Mouse (Mus musculus): ENCODE data around the gene Per1. TPM values are rescaled to one million over a fixed set of nuclear protein-coding genes. Genes with fewer than 3 reads are reported as not detected.
A peak's percentile ranks its signal among the peaks of the same experiment; 100 is the strongest.

Per1 gene
- total RNA-seq, 1 experiment from 2014 or later = 81.1 TPM

DNA sequence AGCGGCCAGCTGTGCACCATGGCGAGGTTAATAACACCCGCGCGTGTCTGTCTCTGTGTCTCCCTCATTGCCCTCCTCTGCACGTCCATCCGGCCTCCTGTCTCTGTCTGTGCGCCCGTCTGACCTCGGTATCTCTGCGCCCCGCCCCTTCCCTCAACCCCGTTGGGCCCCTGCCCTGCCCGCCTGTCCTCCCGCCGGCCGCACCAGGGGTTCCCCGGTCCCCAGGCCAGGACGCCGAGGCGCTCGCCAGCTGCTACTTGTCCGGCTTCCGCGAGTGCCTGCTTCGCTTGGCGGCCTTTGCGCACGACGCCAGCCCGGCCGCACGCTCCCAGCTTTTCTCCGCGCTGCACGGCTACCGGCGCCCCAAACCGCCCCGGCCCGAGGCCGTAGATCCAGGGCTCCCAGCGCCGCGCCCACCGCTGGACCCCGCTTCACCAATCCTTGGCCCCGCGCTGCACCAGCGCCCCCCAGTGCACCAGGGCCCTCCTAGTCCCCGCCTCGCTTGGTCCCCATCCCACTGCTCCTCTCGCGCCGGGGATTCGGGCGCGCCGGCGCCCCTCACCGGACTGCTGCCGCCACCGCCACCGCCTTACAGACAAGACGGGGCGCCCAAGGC lies 27.4 kb downstream of the Per1 start, which contains the start of gene 9130213A22Rik:
9130213A22Rik (minus strand) TSS at position 254 of the 616 bp plus-strand sequence.
- 0 out of 2 replicates have a peak, but pooled peaks have one; percentile 14 for ATAC-seq (replicated peaks; ENCODE audit: insufficient number of reproducible peaks, low FRiP score, low TSS enrichment, poor library complexity, severe bottlenecking)

DNA sequence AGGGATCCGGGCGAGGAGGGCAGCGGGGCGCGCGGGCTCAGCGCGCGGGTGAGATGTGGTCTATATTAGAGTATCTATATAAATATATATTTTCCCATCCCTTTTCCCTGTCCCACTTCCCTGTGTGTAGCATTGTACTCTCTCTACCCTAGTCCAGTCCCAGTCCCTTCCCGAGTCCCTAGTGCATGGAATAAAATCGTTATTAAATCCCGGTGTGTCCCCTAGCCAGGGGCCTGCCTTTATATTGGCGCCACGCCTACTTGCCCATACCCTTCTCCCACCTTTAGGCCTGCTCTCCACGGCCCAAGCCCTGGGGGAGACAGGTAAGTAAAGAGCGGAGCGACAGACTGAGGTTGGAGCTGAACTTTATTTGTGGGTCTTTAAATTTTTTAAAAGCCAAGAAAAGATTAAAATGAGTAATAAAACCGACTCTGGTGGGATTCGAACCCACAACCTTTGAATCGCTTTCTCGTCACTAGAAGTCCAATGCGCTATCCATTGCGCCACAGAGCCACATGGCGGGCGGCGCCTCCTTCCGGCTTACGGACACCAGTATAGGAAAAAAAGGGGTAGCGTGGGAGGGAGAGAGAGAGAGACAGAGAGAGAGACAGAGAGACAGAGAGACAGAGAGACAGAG lies 28.2 kb downstream of the Per1 start:
- ATAC-seq (replicated peaks; ENCODE audit: insufficient number of reproducible peaks, low FRiP score, low TSS enrichment, poor library complexity, severe bottlenecking) = no peak

DNA sequence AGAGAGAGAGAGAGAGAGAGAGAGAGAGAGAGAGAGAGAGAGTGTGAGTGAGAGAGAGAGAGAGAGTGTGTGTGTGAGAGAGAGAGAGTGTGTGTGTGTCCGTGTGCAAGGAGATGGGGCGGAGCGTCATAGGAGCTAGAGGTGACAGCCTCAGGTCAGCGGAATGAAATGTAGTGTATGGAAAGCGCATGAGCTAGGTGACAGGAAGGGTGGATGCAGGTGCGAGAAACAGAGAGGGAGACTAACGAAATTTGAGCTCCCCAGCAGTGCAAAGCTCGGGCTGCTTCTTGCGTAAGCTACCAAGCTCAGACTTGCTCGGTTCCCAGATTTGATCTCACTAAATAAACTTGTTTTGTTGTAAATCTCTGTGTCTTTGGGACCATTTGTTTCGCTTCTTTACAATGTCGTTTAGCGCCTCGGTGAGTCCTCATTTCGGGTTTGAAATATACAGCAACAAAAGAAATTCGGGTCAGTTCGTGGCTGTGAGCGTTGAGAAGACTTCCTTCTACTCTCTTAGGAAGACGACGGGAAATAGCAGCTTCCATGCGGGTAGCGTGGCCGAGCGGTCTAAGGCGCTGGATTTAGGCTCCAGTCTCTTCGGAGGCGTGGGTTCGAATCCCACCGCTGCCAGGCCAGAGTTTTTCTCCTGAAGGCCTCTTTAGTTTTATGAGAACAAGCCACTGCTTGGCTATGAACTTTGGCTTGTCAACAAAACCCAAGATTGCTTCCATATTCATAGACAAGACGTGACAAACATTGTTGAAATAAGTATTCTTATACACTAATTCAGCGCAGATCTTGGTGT lies 28.9 kb downstream of the Per1 start:
- 0 out of 2 replicates have a peak, but pooled peaks have one; percentile 19 for ATAC-seq (replicated peaks; ENCODE audit: insufficient number of reproducible peaks, low FRiP score, low TSS enrichment, poor library complexity, severe bottlenecking)

- no peak for ATAC-seq (replicated peaks; ENCODE audit: insufficient number of reproducible peaks, low FRiP score, low TSS enrichment, poor library complexity, severe bottlenecking)
Observed at GRCm38 (mm10) chr11:69124498-69124847, 29.5 kb downstream of the Per1 start.

DNA sequence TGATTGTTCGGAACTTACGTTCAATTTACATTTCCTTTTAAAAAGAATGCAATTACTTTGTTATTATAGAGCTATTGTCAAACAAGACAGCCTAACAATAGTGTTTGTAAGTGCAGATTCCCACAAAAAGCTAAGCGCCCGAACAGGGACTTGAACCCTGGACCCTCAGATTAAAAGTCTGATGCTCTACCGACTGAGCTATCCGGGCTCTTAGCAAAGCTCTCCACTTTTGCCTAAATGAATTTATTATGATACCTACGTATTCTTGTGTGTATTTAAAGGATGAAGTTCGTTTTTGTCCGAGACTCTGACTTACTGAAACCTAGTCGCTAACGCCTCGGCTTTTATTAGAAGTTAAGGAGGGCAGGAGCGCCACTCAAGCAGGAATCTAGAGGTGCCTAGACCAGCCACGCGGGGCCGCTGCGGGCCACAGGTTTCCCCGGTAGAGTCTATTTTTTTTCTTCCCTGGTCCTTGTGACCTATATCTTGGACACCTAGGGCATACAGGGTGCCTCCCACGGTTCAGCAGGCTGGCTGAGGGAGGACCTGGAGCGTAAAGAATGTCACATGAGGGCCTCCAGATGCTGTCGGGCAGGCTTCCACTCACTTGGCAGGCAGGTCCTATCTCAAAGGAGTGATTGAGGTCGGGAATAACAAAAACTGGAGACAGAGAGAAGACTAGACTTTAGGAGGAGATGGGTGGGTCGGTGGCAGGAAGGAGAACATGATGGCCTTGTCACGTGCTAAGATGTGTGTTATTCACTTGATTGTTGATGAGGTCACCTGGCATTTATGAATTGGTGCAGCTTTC lies 30.2 kb downstream of the Per1 start:
- peak; percentile 7 for ATAC-seq (replicated peaks; ENCODE audit: insufficient number of reproducible peaks, low FRiP score, low TSS enrichment, poor library complexity, severe bottlenecking)

DNA sequence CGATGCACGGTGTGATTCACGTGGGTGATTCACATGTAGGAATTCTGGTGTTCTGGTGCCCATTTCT lies 30.7 kb downstream of the Per1 start, which contains the start of gene Aloxe3:
Aloxe3 (plus strand) TSS at position 45 of the 67 bp plus-strand sequence.
- no peak for ATAC-seq (replicated peaks; ENCODE audit: insufficient number of reproducible peaks, low FRiP score, low TSS enrichment, poor library complexity, severe bottlenecking)

DNA sequence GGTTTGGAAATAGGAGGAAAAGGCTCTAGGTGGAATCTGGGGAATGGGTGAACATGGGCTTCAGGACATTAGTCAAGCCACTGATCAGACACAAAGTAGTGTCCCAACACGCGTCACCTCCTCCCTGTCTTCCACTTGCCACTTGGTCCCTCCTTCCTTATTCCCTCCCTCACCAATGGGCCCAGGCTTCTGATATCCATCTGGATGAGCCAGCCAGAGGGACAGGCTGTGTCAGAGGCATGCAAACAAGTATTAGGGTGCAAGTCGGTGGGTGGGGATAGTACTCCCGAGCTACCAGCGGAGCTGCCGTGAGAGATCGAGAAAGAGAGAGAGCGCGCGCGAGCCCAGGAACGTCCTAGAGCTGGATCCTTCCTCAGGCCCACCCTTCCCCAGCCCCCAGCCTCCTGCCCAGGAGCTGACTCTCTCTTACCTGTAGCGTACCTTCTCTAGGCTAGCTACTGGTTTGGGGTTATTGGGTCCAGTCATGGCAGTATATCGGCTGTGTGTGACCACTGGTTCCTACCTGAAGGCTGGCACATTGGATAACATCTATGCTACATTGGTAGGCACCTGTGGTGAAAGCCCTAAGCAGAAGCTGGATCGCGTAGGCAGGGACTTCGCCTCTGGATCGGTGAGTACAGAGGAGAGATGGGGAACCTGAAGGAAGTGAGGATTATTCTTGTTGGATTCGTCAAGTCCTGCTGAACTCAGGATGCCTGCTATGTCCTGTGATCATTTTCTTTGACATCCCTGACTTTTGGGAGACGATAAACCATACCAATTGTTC lies 31.1 kb downstream of the Per1 start:
- no peak for ATAC-seq (replicated peaks; ENCODE audit: insufficient number of reproducible peaks, low FRiP score, low TSS enrichment, poor library complexity, severe bottlenecking)

GRCm38 (mm10) chr11:69126706-69127095 lies 31.7 kb downstream of the Per1 start:
- no peak for ATAC-seq (replicated peaks; ENCODE audit: insufficient number of reproducible peaks, low FRiP score, low TSS enrichment, poor library complexity, severe bottlenecking)

DNA sequence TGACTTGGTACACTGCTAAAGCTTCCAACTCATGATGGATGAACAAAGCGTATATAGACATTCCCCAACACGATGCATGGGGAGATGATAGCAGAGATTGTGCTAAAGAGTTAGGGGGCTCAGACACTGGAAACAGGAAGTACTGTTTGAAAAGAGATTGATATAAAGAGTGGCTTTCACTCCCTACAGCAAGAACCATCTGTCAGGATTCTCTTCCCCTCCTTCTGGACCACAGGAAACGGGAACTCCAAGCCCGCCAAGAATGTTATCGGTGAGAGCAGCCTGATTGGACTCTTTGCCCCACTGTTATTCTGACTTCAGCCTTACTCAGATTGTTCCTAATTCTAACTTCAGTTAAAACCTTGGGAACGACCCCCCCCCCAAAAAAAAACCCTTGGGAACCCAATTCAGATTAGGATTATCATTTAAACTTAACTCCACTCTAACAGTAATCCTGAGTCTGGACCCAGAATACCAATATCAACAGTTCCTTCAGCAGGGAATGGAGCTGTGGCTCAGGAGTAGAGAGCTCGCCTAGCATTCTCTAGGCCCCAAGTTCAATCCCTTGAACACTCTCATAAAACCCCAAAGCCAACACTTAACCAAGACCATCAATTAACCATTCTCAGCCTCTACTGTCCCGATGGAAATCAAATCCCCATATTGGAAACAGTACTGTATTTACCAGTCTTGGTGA lies 33.6 kb downstream of the Per1 start:
- no peak for ATAC-seq (replicated peaks; ENCODE audit: insufficient number of reproducible peaks, low FRiP score, low TSS enrichment, poor library complexity, severe bottlenecking)

- ATAC-seq (replicated peaks; ENCODE audit: insufficient number of reproducible peaks, low FRiP score, low TSS enrichment, poor library complexity, severe bottlenecking) = no peak
Observed at GRCm38 (mm10) chr11:69133566-69133922, 38.5 kb downstream of the Per1 start.

DNA sequence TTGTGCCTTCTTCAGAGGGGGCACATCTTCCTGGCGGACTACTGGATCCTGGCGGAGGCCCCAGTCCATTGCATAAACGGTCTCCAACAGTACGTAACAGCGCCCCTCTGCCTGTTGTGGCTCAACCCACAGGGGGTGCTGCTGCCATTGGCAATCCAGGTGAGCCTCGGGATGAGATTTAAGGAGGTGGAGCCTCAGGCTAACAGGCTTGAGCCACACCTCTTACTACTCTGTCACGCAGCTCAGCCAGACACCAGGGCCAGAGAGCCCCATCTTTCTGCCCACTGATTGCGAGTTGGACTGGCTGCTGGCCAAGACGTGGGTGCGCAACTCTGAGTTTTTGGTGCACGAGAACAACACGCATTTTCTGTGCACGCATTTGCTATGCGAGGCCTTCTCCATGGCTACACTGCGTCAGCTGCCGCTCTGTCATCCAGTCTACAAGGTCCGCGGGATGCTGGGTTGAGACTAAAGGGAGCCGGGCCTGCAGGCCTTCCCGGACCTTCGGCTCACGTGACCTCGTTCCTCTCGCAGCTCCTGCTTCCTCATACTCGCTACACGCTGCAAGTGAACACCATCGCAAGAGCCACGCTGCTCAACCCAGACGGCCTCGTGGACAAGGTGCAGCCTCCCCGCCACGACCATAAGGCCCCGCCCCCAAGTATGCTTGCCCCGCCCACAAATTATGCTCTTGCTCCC lies 39.1 kb downstream of the Per1 start:
- ATAC-seq (replicated peaks; ENCODE audit: insufficient number of reproducible peaks, low FRiP score, low TSS enrichment, poor library complexity, severe bottlenecking) = peak; percentile 72

- no peak; the same call in 1 of the 2 replicates for ATAC-seq (replicated peaks; ENCODE audit: insufficient number of reproducible peaks, low FRiP score, low TSS enrichment, poor library complexity, severe bottlenecking)
Observed at GRCm38 (mm10) chr11:69134622-69134968, 39.6 kb downstream of the Per1 start.

GRCm38 (mm10) chr11:69135361-69135760 lies 40.3 kb downstream of the Per1 start:
- no peak for ATAC-seq (replicated peaks; ENCODE audit: insufficient number of reproducible peaks, low FRiP score, low TSS enrichment, poor library complexity, severe bottlenecking)

DNA sequence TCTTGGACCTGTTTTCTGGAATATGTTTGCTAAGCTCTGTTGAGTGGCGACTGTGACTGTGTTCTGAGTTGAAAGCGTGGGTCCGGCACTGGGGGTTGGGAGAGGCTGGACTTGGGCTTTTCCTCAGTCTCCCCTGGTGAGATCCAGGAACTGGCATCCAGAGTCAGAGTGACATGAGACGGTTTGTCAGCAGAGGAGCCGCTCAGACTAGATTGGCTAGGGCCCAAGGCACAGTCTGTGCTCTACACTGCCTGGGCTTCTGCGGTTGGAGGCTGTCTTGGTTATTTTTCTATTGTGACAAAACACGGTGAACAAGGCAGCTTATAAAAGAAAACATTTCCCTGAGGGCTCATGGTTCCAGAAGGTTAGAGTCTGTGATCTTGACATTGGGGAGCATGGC lies 52.5 kb downstream of the Per1 start:
- ATAC-seq (replicated peaks; ENCODE audit: insufficient number of reproducible peaks, low FRiP score, low TSS enrichment, poor library complexity, severe bottlenecking) = no peak

DNA sequence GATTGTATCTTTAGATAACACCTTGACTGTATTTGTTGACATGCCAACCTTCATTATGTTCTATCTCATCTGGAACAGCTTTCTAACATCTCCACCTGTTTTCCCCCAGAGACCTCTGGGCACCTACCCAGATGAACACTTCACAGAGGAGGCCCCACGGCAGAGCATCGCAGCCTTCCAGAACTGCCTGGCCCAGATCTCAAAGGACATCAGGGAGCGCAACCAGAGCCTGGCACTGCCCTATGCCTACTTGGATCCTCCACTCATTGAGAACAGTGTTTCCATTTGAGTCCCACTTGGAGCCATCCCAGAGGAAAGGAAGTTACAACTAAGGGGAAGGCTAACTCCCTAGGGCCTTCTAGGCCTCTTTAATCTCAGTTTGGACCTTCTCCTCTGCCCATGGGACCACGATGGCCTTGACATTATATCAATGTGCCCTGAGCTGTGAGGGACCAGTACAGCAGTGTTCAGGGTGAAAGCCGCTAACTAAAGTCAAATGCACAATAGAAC lies 53.5 kb downstream of the Per1 start:
- ATAC-seq (replicated peaks; ENCODE audit: insufficient number of reproducible peaks, low FRiP score, low TSS enrichment, poor library complexity, severe bottlenecking) = no peak

DNA sequence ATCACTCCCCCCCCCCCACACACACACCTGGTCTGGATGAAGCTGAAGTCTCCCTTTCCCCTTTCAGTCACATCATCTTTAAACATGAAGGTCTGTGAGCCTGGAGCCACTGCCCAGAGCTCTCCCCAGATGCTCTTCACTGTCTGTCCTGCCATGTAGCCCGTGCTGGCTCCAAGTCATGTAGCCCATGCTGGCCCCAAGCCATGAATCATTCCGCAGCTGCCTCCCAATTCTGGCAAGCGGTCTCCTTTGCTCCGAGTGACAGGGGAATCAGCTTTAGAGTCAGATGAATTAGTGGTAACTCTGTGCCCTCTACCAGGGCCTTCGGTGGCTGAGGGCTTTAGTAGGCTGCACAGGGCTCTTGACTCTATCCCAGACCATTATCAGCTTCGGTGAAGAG lies 54.7 kb downstream of the Per1 start:
- ATAC-seq (replicated peaks; ENCODE audit: insufficient number of reproducible peaks, low FRiP score, low TSS enrichment, poor library complexity, severe bottlenecking) = no peak

GRCm38 (mm10) chr11:69150444-69150843 lies 55.4 kb downstream of the Per1 start:
- ATAC-seq (replicated peaks; ENCODE audit: insufficient number of reproducible peaks, low FRiP score, low TSS enrichment, poor library complexity, severe bottlenecking) = no peak

DNA sequence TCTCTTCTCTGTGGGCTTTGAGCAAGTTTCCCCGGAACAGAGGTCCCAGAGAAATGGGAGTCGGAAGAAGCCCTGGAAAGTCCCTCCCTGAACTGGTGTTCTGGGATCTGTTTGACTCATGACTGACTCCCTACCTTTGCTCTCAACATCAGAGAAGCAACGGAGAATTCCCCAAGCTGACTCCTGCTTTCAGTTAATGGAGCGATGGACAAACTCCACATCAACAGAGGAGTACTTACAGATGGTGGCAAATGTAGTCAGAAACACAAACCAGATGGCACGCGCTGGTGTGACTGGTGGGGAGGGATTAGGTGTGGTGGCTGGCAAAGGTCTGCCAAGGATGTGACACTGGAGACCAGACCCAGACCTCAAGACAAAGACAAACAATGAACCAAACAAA lies 56.0 kb downstream of the Per1 start:
- ATAC-seq (replicated peaks; ENCODE audit: insufficient number of reproducible peaks, low FRiP score, low TSS enrichment, poor library complexity, severe bottlenecking) = no peak

All from monocyte, adult 5-6 weeks (primary cell).